14 mouse cellular contexts compared by ENCODE assay signal in the genomic region with DNA sequence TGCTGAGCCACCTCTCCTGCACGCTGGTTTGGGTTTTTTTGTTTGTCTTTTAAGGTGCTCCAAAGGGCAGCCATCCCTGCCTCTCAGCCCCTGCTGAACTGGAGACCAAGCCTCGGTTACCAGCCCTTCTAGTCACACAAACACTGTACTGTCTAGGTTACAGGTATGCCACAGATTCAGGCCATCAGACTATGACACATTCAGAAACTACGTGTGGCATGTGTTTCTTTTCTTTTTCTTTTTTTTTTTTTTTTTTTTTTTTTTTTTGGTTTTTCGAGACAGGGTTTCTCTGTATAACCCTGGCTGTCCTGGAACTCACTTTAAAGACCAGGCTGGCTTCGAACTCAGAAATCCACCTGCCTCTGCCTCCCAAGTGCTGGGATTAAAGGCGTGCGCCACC. TPM values are rescaled to one million over a fixed set of nuclear protein-coding genes. Genes with fewer than 3 reads are reported as not detected.
DNase-seq lines count a peak whose midpoint lies in the region; ATAC-seq and TF ChIP-seq lines count a peak whose summit lies in the region.
"Not testable (repeated sequence)": the region's sequence is repeated elsewhere in the genome, so short reads cannot be mapped to it uniquely, and the experiment has no call there.
"Had no signal": no experiment of that assay in that cellular context is flagged by ENCODE, and none has a peak within 500 bp of the region (broad histone marks: within the 10 kb centered on the region; RNA-seq: fewer than 3 reads in every experiment).

No protein-coding gene starts in this region.

- H3K4me3 ChIP-seq in CH12.LX (replicated peaks in 1 of 3; ENCODE audit: low read depth in 2 of 3, low read length in 2 of 3, poor library complexity in 1 of 3); liver, embryonic 12.5 days; liver, embryonic 15.5 days (replicated peaks): not testable (repeated sequence)

- not testable (repeated sequence) for H3K27ac ChIP-seq in CH12.LX (ENCODE audit: insufficient read depth, low read depth)
- peak overlapping the region; percentile 50; the same call in 1 of the 2 replicates for H3K27ac ChIP-seq in liver, embryonic 12.5 days
- H3K27ac ChIP-seq in liver, embryonic 15.5 days (replicated peaks): 0 out of 2 replicates have a peak overlapping the region, but pooled peaks have one; percentile 20

- not testable (repeated sequence) for TF ChIP-seq RAD21 in CH12.LX (IDR thresholded peaks at IDR 0.05; ENCODE audit: low read depth, low read length)

- TF ChIP-seq POLR2A in CH12.LX (IDR thresholded peaks at IDR 0.05; ENCODE audit: low read depth, low read length): not testable (repeated sequence)

- TF ChIP-seq EP300 in CH12.LX (IDR thresholded peaks at IDR 0.05; ENCODE audit: low read length): peak; percentile 49

- H3K9ac ChIP-seq in CH12.LX (ENCODE audit: insufficient read depth, low read depth); liver, embryonic 12.5 days; liver, embryonic 15.5 days: not testable (repeated sequence)

- WGBS in liver, embryonic 12.5 days (ENCODE audit: insufficient replicate concordance): 87% methylated on average over 7 of the region's 7 CpGs
- 84% methylated on average over 7 of the region's 7 CpGs for WGBS in liver, embryonic 15.5 days (ENCODE audit: insufficient replicate concordance)

- DNase-seq in 3T3-L1 (ENCODE audit: low read depth, low spot score): peak; percentile 34
- not testable (repeated sequence) for DNase-seq in CH12.LX (ENCODE audit: extremely low read depth)
- DNase-seq in induced T-regulatory cell, adult 2 months (ENCODE audit: low read depth): peak; percentile 60

- not testable (repeated sequence) for H3K27me3 ChIP-seq in CH12.LX (replicated peaks); liver, embryonic 12.5 days (replicated peaks); liver, embryonic 15.5 days

- dilution Hi-C loops in CH12.LX (cut with MboI; ENCODE audit: extremely low pct_ligation_motif_present, extremely low pct_unique_long_range_greater_than_20kb, low sequenced_read_pairs): not testable (repeated sequence)

- ATAC-seq in liver, embryonic 12.5 days; liver, embryonic 15.5 days (ENCODE audit: insufficient read depth): not testable (repeated sequence)

- not testable (repeated sequence) for TF ChIP-seq CTCF in CH12.LX (conservative IDR thresholded peaks at IDR 0.05 in 1 of 2, IDR thresholded peaks at IDR 0.05 in 1 of 2; ENCODE audit: low read depth in 2 of 2, low read length in 2 of 2)

- H3K4me2 ChIP-seq in CH12.LX (ENCODE audit: insufficient read depth, low read depth, poor library complexity, severe bottlenecking); liver, embryonic 12.5 days; liver, embryonic 15.5 days: not testable (repeated sequence)

- H3K36me3 ChIP-seq in CH12.LX (replicated peaks in 1 of 2; ENCODE audit: control insufficient read depth in 1 of 2, insufficient read depth in 1 of 2, low read length in 1 of 2): peaks cover 0 to 39% of the 10 kb centered on the region in 2 experiments
- peaks cover 73% of the 10 kb centered on the region for H3K36me3 ChIP-seq in liver, embryonic 12.5 days
- H3K36me3 ChIP-seq in liver, embryonic 15.5 days (replicated peaks): peaks cover 73% of the 10 kb centered on the region

- in situ Hi-C loops in CH12.LX (cut with MboI; ENCODE audit: low pct_ligation_motif_present, low pct_unique_long_range_greater_than_20kb, low sequenced_read_pairs): not testable (repeated sequence)

- not testable (repeated sequence) for H3K79me2 ChIP-seq in CH12.LX (replicated peaks; ENCODE audit: control insufficient read depth, extremely low read depth, insufficient read depth, poor library complexity, severe bottlenecking)

- not testable (repeated sequence) for H3K9me3 ChIP-seq in CH12.LX (replicated peaks; ENCODE audit: low read length); liver, embryonic 12.5 days (replicated peaks); liver, embryonic 15.5 days (replicated peaks)

- peaks cover 21 to 51% of the 10 kb centered on the region in 2 experiments for H3K4me1 ChIP-seq in CH12.LX (ENCODE audit: control insufficient read depth in 1 of 2, insufficient read depth in 2 of 2)
- peaks cover 71% of the 10 kb centered on the region for H3K4me1 ChIP-seq in liver, embryonic 12.5 days
- peaks cover 70% of the 10 kb centered on the region for H3K4me1 ChIP-seq in liver, embryonic 15.5 days (replicated peaks)

TF ChIP-seq in CH12.LX, 34 proteins besides CTCF, POLR2A, EP300 and RAD21:
- TF ChIP-seq ZNF384 (IDR thresholded peaks at IDR 0.05; ENCODE audit: low read depth, low read length) (peak; percentile 93), BHLHE40 (IDR thresholded peaks at IDR 0.05; ENCODE audit: low read depth, low read length) (peak; percentile 29; the same call in 1 of the 2 replicates), IRF4 (IDR thresholded peaks at IDR 0.05; ENCODE audit: low read depth, low read length) (0 out of 2 replicates have a peak, but pooled peaks have one; percentile 33)

RNA-seq across cellular contexts. Expression of a gene that starts 6.5 kb away (rescaled TPM):
- total RNA-seq in CH12.LX (2012; rRNA removed) (24.8 and 26.8 TPM in 2 replicates), CH12.LX (2014; rRNA removed) (16.3 and 16.8 TPM in 2 replicates)
- 28.4 and 30.0 TPM in 2 replicates for polyA plus RNA-seq in CH12.LX (2012; ENCODE audit: insufficient read length, low read depth)
- polyA plus RNA-seq in liver, embryonic 12.5 days (2016; fragmentation: Nextera tagmentation; extraction: Ambion mirVana): 55.5 and 58.2 TPM in 2 replicates
- polyA plus RNA-seq in liver, embryonic 15.5 days (2015; fragmentation: Nextera tagmentation; extraction: Ambion mirVana): 51.0 and 57.8 TPM in 2 replicates

RNA-seq across cellular contexts. Expression of a gene that starts 6.6 kb away (rescaled TPM):
- total RNA-seq in CH12.LX (2012; rRNA removed) (4.0 and 6.1 TPM in 2 replicates), CH12.LX (2014; rRNA removed) (1.4 and 2.2 TPM in 2 replicates)
- polyA plus RNA-seq in CH12.LX (2012; ENCODE audit: insufficient read length, low read depth): 8.8 and 9.8 TPM in 2 replicates
- polyA plus RNA-seq in liver, embryonic 12.5 days (2016; fragmentation: Nextera tagmentation; extraction: Ambion mirVana): 19.8 and 21.6 TPM in 2 replicates
- polyA plus RNA-seq in liver, embryonic 15.5 days (2015; fragmentation: Nextera tagmentation; extraction: Ambion mirVana): 15.0 and 20.4 TPM in 2 replicates

RNA-seq across cellular contexts. Expression of a gene that starts 9.0 kb away (rescaled TPM):
- total RNA-seq in CH12.LX (2012; rRNA removed): 0.46 and 0.93 TPM in 2 replicates
- total RNA-seq in CH12.LX (2014; rRNA removed): 1.3 and 1.5 TPM in 2 replicates
- polyA plus RNA-seq in CH12.LX (2012; ENCODE audit: insufficient read length, low read depth): 1.4 and 1.7 TPM in 2 replicates
- polyA plus RNA-seq in liver, embryonic 12.5 days (2016; fragmentation: Nextera tagmentation; extraction: Ambion mirVana): 97.6 and 97.7 TPM in 2 replicates
- polyA plus RNA-seq in liver, embryonic 15.5 days (2015; fragmentation: Nextera tagmentation; extraction: Ambion mirVana): 90.0 and 95.8 TPM in 2 replicates
- total RNA-seq: adrenal gland, adult 18-20 months; adrenal gland, adult 2 months; adrenal gland, adult 8-10 months; adrenal gland, postnatal 25 days; adrenal gland, postnatal 36 days; ES-E14 had no signal
- polyA plus RNA-seq: adrenal gland, adult 2 months; C2C12; cerebellum, adult 2 months; Patski had no signal

RNA-seq across cellular contexts. Expression of a gene that starts 21.0 kb away (rescaled TPM):
- 0.59 and 1.0 TPM in 2 replicates for total RNA-seq in CH12.LX (2012; rRNA removed)
- 0.50 TPM in 1 of 2 replicates, not detected in the other for total RNA-seq in CH12.LX (2014; rRNA removed)
- polyA plus RNA-seq in CH12.LX (2012; ENCODE audit: insufficient read length, low read depth): 0.80 and 1.6 TPM in 2 replicates
- 0.23 and 0.27 TPM in 2 replicates for polyA plus RNA-seq in liver, embryonic 12.5 days (2016; fragmentation: Nextera tagmentation; extraction: Ambion mirVana)
- 0.28 and 0.45 TPM in 2 replicates for polyA plus RNA-seq in liver, embryonic 15.5 days (2015; fragmentation: Nextera tagmentation; extraction: Ambion mirVana)

RNA-seq across cellular contexts. Expression of a gene that starts 21.0 kb away (rescaled TPM):
- total RNA-seq in CH12.LX (2012; rRNA removed) (362 and 409 TPM in 2 replicates), CH12.LX (2014; rRNA removed) (395 and 553 TPM in 2 replicates)
- 513 and 654 TPM in 2 replicates for polyA plus RNA-seq in CH12.LX (2012; ENCODE audit: insufficient read length, low read depth)
- 61.5 and 66.4 TPM in 2 replicates for polyA plus RNA-seq in liver, embryonic 12.5 days (2016; fragmentation: Nextera tagmentation; extraction: Ambion mirVana)
- polyA plus RNA-seq in liver, embryonic 15.5 days (2015; fragmentation: Nextera tagmentation; extraction: Ambion mirVana): 49.2 and 54.7 TPM in 2 replicates

Comparison
In these comparisons a context has a peak if more than half of its experiments do, and no peak if none do; other contexts are left out.
1. RNA of a gene that starts 9.0 kb away (polyA plus RNA-seq): 97.6 to 97.7 TPM in liver, embryonic 12.5 days and 90.0 to 95.8 TPM in liver, embryonic 15.5 days; 1.4 to 1.7 TPM in CH12.LX; every median in the first group is over 10 times any median in the second.